Mouse (Mus musculus): Measurements from ENCODE around the gene Lrguk.

The Lrguk gene

DNA sequence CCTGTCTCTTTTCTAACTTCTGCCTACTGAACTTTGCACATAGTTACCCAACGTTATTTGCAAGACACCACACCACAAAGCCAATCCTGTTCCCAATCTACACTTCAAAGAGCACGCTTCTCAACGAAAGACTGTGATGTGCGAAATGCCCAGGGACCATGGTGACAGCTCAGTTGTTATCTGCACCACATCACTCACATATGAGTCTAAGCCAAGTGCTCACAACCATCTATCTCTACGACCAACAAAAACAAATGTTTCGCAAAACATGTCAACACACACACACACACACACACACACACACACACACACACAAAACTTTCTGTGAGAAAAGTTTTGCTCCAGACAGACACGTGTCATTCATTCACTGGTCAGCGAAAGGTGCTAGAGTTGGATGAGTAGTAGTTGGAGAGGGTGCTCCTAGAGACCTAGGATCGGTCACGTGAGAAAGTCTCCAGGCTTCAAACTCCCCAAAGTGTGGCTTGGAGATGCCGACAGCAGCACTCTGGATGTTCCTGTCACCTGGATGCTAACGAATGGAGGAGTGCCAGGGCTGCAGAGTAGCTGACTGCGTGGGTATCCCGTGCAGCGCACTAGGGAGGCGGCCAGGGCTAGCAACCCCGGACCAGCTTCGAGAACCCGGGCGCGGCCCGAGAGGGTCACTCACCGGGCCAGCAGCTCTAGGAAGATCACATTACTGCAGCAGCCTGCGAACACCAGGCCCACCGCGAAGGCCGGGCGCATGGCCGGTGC is 147.0 kb downstream of the Lrguk start:
- DNase-seq (ENCODE audit: low spot score in 2 of 2): peak in 1 of 2 experiments; percentile 23

DNA sequence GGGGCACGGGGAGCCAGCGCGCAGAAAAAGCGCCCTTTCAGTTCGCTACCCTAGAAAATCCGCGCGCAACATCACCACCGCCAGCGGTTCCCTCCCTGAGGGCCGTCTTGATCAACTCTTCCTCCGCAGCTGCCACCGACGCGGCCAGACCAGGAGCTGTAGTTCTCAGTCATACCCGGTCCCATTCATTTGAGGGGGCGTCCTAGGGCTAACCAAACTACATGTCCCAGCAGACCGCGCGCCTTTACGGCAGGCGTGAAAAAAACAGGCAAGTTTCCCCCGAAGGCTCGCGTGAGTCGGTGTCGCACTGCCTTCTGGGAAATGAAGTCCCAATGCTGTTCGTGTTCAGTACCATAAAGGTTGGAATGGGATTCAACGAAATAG is 147.6 kb downstream of the Lrguk start, which contains the start of gene Slc35b4:
Gene Slc35b4 (minus strand): TSS at position 248 of the 384 bp plus-strand sequence.
- peak; percentile 95 to 97 for DNase-seq (ENCODE audit: low spot score in 2 of 2)

DNA sequence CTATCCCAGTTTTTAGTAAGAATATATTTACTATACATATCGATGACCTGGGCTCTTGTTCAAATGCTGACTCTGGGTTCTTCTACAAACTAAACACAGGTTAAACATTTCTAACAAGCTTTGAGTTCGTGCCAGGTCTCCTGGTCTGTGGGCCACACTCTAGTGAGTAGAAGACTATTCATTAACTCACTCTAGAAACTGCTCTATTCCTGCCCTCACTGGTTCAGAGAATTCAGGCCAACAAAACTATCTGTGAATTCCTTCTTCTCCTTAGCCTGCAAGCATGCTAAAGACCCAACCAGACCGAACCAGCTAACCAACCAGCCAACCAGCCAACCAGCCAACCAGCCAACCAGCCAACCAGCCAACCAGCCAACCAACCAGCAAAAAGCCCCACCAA is 149.8 kb downstream of the Lrguk start:
- DNase-seq (ENCODE audit: low spot score in 2 of 2): no peak

DNA sequence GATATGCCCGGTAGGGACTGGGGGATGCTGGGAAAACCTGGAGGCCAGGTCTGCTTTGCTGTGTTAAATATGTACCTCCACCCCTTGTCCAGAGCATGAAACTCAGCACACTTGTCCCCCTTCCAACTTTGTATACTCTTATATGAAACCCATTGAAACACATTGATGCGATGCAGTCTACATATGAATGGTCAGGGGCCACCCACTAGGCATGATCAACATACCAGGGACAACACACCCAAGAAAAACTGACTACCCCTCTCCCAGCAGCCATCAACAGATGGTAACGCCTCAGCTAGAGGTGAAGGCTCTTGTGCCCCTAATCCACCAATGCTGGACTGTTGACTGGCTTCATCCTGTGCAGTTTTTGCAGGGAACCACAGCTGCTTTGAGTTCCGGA is 150.7 kb downstream of the Lrguk start:
- DNase-seq (ENCODE audit: low spot score in 2 of 2): no peak

DNA sequence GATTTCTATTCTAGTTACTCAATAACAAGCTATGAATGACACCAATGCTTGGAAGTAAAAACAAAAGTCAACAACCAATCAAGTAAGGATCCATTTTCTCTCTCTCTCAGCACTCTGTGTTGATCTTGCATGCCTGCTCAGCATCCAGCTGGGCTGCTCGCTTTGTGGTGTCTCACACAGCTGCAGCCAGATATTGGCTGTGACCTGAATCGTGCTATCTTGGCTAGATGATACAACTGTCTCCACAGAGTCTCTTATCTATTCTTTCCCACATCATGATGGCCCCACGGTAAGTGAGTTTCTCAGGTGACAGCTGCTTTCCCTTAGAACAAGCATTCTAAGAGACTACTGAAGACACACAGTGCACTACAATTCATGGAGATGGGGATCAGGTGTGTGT is 152.7 kb downstream of the Lrguk start:
- no peak for DNase-seq (ENCODE audit: low spot score in 2 of 2)

DNA sequence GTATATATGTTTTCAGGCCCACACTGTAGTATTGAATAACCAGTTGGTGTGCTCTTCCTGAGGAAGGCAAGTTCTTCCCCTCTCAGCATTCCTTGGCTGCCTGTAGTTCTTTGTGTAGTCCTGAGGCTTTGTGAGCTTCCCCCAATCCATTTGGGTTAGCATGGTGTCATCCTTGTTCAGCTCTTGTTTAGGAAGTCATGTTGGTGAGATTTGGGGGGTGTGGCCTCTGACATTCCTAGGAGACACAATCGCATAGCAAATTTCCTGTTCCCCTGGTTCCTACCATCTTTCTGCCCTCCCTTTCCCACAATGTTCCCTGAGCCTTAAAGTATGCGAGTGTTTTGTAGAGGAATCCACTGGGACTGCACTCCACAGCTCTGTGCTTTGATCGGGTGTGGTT is 154.1 kb downstream of the Lrguk start:
- DNase-seq (ENCODE audit: low spot score in 2 of 2): no peak

Measured in right cerebral cortex, postnatal 36 days (tissue).